Mouse (Mus musculus): ENCODE data around the gene Pcnp. TPM values are rescaled to one million over a fixed set of nuclear protein-coding genes. Genes with fewer than 3 reads are reported as not detected.
A peak's percentile ranks its signal among the peaks of the same experiment; 100 is the strongest.
"Not testable (repeated sequence)": the region's sequence is repeated elsewhere in the genome, so short reads cannot be mapped to it uniquely, and the experiment has no call there.

Pcnp gene
- total and polyA plus RNA-seq, 3 experiments = 79.1 to 128 (median 88.5) TPM

- TF ChIP-seq HCFC1 (IDR thresholded peaks at IDR 0.05; ENCODE audit: low read depth, low read length) (peak; percentile 94), SIN3A (IDR thresholded peaks at IDR 0.05; ENCODE audit: low read length) (peak; percentile 98)
Measured at GRCm38 (mm10) chr16:55966212-55966871, 63.2 kb downstream of the Pcnp start, which contains the start of gene Rpl24 (continued).

GRCm38 (mm10) chr16:55964126-55964949 lies 65.2 kb downstream of the Pcnp start:
- TF ChIP-seq CTCF (IDR thresholded peaks at IDR 0.05 in 2 of 3, conservative IDR thresholded peaks at IDR 0.05 in 1 of 3; ENCODE audit: control insufficient read depth in 1 of 3, insufficient read depth in 1 of 3, low read depth in 2 of 3, low read length in 3 of 3, poor library complexity in 1 of 3, severe bottlenecking in 1 of 3) (peak; percentile 37 to 73 (median 65)), POLR2A (IDR thresholded peaks at IDR 0.05; ENCODE audit: control insufficient read depth in 1 of 2, insufficient read depth in 1 of 2, low read depth in 1 of 2, low read length in 2 of 2, poor library complexity in 1 of 2) (no peak), GATA1 (IDR thresholded peaks at IDR 0.05; ENCODE audit: low read depth, low read length) (no peak), MYC (IDR thresholded peaks at IDR 0.05; ENCODE audit: low read depth, low read length) (0 out of 2 replicates have a peak, but pooled peaks have one; percentile 36), SIN3A (IDR thresholded peaks at IDR 0.05; ENCODE audit: low read length) (peak; percentile 70), ELF1 (IDR thresholded peaks at IDR 0.05; ENCODE audit: low read depth, low read length) (no peak), SMC3 (IDR thresholded peaks at IDR 0.05; ENCODE audit: low read depth, low read length) (peak; percentile 84), TCF12 (IDR thresholded peaks at IDR 0.05; ENCODE audit: low read depth, low read length) (no peak), GABPA (IDR thresholded peaks at IDR 0.05; ENCODE audit: low read depth, low read length) (no peak), E2F4 (IDR thresholded peaks at IDR 0.05; ENCODE audit: borderline replicate concordance, low read depth, low read length) (no peak), MXI1 (IDR thresholded peaks at IDR 0.05; ENCODE audit: low read depth, low read length) (peak; percentile 48; the same call in 1 of the 2 replicates), ZNF384 (IDR thresholded peaks at IDR 0.05; ENCODE audit: low read depth, low read length) (peak; percentile 92), NRF1 (IDR thresholded peaks at IDR 0.05; ENCODE audit: insufficient read depth, low read depth, low read length, poor library complexity, severe bottlenecking) (no peak), MAZ (IDR thresholded peaks at IDR 0.05; ENCODE audit: low read depth, low read length) (no peak), JUND (IDR thresholded peaks at IDR 0.05; ENCODE audit: low read depth, low read length) (no peak), CHD2 (IDR thresholded peaks at IDR 0.05; ENCODE audit: low read length) (no peak), CHD1 (IDR thresholded peaks at IDR 0.05; ENCODE audit: low read depth, low read length) (no peak), TBP (IDR thresholded peaks at IDR 0.05; ENCODE audit: low read depth, low read length) (no peak), MAFK (IDR thresholded peaks at IDR 0.05; ENCODE audit: borderline replicate concordance, low read depth, low read length) (no peak), ZC3H11A (IDR thresholded peaks at IDR 0.05; ENCODE audit: low read depth, low read length) (peak; percentile 77), RAD21 (IDR thresholded peaks at IDR 0.05; ENCODE audit: low read depth, low read length) (peak; percentile 74), ZMIZ1 (IDR thresholded peaks at IDR 0.05; ENCODE audit: low read depth, low read length) (no peak), NELFE (IDR thresholded peaks at IDR 0.05; ENCODE audit: low read depth, low read length) (no peak), USF1 (IDR thresholded peaks at IDR 0.05; ENCODE audit: low read depth, low read length) (no peak), RCOR1 (IDR thresholded peaks at IDR 0.05; ENCODE audit: low read depth, low read length) (peak; percentile 16; the same call in 1 of the 2 replicates)
- H3K9me3 ChIP-seq (replicated peaks; ENCODE audit: insufficient read depth, low read length) = no peaks in the 10 kb centered on the region
- no peak overlapping the region for H3K27ac ChIP-seq (ENCODE audit: control insufficient read depth, low read depth, low read length)
- H3K27me3 ChIP-seq (ENCODE audit: control insufficient read depth in 1 of 2, insufficient read depth in 2 of 2, low read length in 2 of 2) = no peaks in the 10 kb centered on the region
- DNase-seq (ENCODE audit: low read depth, low spot score) = peak; percentile 78
- H3K36me3 ChIP-seq (ENCODE audit: control insufficient read depth in 1 of 2, insufficient read depth in 2 of 2, low read length in 2 of 2) = peaks cover 5 to 18% of the 10 kb centered on the region in 2 experiments
- no peak overlapping the region for H3K4me3 ChIP-seq (ENCODE audit: control insufficient read depth in 1 of 2, insufficient read depth in 1 of 2, low read depth in 2 of 2, low read length in 2 of 2)
- peaks cover 18% of the 10 kb centered on the region for H3K79me2 ChIP-seq (ENCODE audit: control insufficient read depth, insufficient read depth, low read length, poor library complexity)
- H3K9ac ChIP-seq (ENCODE audit: control insufficient read depth, low read depth, low read length, poor library complexity, severe bottlenecking) = no peak overlapping the region
- H3K4me1 ChIP-seq (ENCODE audit: control insufficient read depth in 1 of 2, insufficient read depth in 2 of 2, low read length in 2 of 2) = peaks cover 0 to 5% of the 10 kb centered on the region in 2 experiments; a peak in 3 of 4 replicates

- H3K9ac ChIP-seq (ENCODE audit: control insufficient read depth, low read depth, low read length, poor library complexity, severe bottlenecking); H3K4me1 ChIP-seq (ENCODE audit: control insufficient read depth in 1 of 2, insufficient read depth in 2 of 2, low read length in 2 of 2); H3K36me3 ChIP-seq (ENCODE audit: control insufficient read depth in 1 of 2, insufficient read depth in 2 of 2, low read length in 2 of 2); H3K9me3 ChIP-seq (replicated peaks; ENCODE audit: insufficient read depth, low read length); H3K27ac ChIP-seq (ENCODE audit: control insufficient read depth, low read depth, low read length); H3K4me3 ChIP-seq (ENCODE audit: control insufficient read depth in 1 of 2, insufficient read depth in 1 of 2, low read depth in 2 of 2, low read length in 2 of 2); DNase-seq (ENCODE audit: low read depth, low spot score); H3K27me3 ChIP-seq (ENCODE audit: control insufficient read depth in 1 of 2, insufficient read depth in 2 of 2, low read length in 2 of 2): not testable (repeated sequence)
- H3K79me2 ChIP-seq (ENCODE audit: control insufficient read depth, insufficient read depth, low read length, poor library complexity) = peaks cover 14% of the 10 kb centered on the region
Measured at GRCm38 (mm10) chr16:55963068-55963467, 66.5 kb downstream of the Pcnp start.

Data from MEL (cell line).